Mouse (Mus musculus) lung, embryonic 16.5 days (tissue): ENCODE results near the gene Pdpk1. TPM values are rescaled to one million over a fixed set of nuclear protein-coding genes. Genes with fewer than 3 reads are reported as not detected.

Experiments used
- ATAC-seq: fragments of 200-750 bp; cut with Nextera tagmentation; 2 replicates; pipeline ENCODE4 v1.8.0; 2017; ENCODE audit warnings: low read depth, mild to moderate bottlenecking, moderate library complexity
- H3K27ac ChIP-seq: fragments of 300-500 bp; sonication (generic); 2 replicates; pipeline ENCODE4 v1.5.1; 2014; ENCODE audit warnings: mild to moderate bottlenecking, control low read depth, low read length
- H3K27me3 ChIP-seq: fragments of 300-500 bp; sonication (generic); 2 replicates; pipeline ENCODE4 v1.6.1; 2014; ENCODE audit warnings: low read depth, low read length, mixed read lengths; ENCODE audit not compliant: control insufficient read depth, insufficient read depth
- H3K36me3 ChIP-seq: fragments of 300-500 bp; sonication (generic); 2 replicates; pipeline ENCODE4 v1.6.1; 2014; ENCODE audit warnings: low read length; ENCODE audit not compliant: control insufficient read depth, insufficient read depth
- H3K4me1 ChIP-seq: fragments of 300-500 bp; sonication (generic); replicated peaks from 2 replicates; pipeline ENCODE4 v1.6.1; 2014; ENCODE audit warnings: low read length, mixed read lengths; ENCODE audit not compliant: control insufficient read depth, insufficient read depth
- H3K4me2 ChIP-seq: fragments of 300-500 bp; sonication (generic); 2 replicates; pipeline ENCODE4 v1.6.1; 2014; ENCODE audit warnings: low read depth, low read length, control low read depth
- H3K4me3 ChIP-seq: fragments of 300-500 bp; sonication (generic); 2 replicates; pipeline ENCODE4 v1.5.1; 2014; ENCODE audit warnings: mild to moderate bottlenecking, low read length, control low read depth
- H3K9ac ChIP-seq: fragments of 300-500 bp; sonication (generic); 2 replicates; pipeline ENCODE4 v1.6.1; 2014; ENCODE audit warnings: low read length, control low read depth
- H3K9me3 ChIP-seq: fragments of 300-500 bp; sonication (generic); 2 replicates; pipeline ENCODE4 v1.6.1; 2016; ENCODE audit warnings: low read length; ENCODE audit not compliant: control insufficient read depth
- WGBS: fragments of 180-500 bp; shearing (Covaris S2); extraction: QIAGEN DNeasy Blood & Tissue Kit; methylation state at CpG from one replicate; pipeline ENCODE4 v1.1.7; 2014; 5-methylcytosine and 5-hydroxymethylcytosine counted together
- polyA plus RNA-seq: library from polyadenylated mRNA; unstranded; fragments of >200 nt; fragmentation: Nextera tagmentation; extraction: Ambion mirVana; gene quantifications from 2 replicates; pipeline ENCODE4 v1.2.1, GENCODE M21; 2015

The Pdpk1 gene
- polyA plus RNA-seq, 1 experiment from 2014 or later = 34.9 TPM

DNA sequence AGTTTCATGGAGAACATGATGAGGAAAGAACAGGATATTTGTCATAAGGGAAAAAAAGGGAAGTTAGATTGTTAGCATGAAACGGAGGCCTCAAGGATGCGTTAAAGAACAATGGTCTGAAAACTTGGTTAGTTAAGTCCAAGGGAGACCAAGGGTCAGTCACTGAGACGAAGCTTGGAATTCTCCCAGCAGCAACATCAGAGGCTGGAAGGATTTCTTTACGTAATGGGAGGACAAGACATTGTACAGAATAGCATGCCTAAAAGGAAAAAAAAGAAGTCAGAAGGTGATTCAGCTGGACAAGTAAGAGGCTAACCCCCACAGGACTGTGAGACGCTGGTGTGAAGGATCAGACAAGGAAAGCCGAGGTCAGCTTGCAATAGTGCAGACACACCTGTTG, 16.4 kb upstream of the Pdpk1 start:
- H3K27me3 ChIP-seq = no peaks in the 10 kb centered on the region
- WGBS = 80% methylated on average over 6 of the region's 6 CpGs
- no peak overlapping the region for H3K9ac ChIP-seq
- H3K4me1 ChIP-seq = peaks cover 17% of the 10 kb centered on the region
- no peaks in the 10 kb centered on the region for H3K9me3 ChIP-seq
- no peak overlapping the region for H3K4me3 ChIP-seq
- H3K4me2 ChIP-seq = no peak overlapping the region
- H3K27ac ChIP-seq = no peak overlapping the region
- H3K36me3 ChIP-seq = peaks cover 4% of the 10 kb centered on the region
- ATAC-seq = no peak

DNA sequence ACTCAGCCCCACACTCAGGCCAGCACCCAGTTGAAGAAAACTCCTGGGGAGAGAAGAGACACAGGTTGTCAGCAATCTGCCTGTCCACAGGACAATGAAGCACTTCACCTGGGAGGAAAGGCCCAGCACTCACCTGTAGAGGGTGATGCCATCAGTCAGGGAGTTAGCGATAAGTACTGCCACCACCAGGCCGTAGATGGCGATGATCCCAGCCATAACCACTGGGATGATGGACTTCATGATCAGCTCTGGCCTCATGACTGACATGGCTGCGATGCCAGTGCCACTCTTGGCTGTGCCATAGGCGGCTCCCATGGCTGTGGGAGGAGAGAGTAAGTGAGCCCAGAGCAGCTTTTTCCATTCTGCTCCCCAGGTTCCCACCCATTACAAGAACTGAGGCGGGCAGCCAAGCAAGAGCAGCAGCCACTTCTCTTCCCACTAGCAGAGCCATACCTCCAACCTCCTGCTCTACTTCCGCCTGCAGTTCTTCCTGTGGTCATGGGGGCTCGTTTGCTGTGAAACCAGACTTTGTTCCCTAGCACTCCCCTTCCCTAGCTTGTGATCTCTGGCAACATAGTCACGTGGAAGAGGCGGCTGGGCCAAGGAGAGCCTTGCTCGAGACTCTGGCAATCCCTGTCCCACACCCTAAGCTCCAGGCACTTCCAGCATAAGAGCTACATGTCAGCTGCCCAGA, 14.0 kb upstream of the Pdpk1 start:
- WGBS = 80% methylated on average over 9 of the region's 11 CpGs
- Histone ChIP-seq H3K4me3 (no peak overlapping the region), H3K9me3 (no peaks in the 10 kb centered on the region), H3K36me3 (peaks cover 4% of the 10 kb centered on the region), H3K9ac (no peak overlapping the region), H3K27me3 (no peaks in the 10 kb centered on the region), H3K4me2 (no peak overlapping the region), H3K27ac (no peak overlapping the region), H3K4me1 (peaks cover 17% of the 10 kb centered on the region)
- ATAC-seq = no peak

DNA sequence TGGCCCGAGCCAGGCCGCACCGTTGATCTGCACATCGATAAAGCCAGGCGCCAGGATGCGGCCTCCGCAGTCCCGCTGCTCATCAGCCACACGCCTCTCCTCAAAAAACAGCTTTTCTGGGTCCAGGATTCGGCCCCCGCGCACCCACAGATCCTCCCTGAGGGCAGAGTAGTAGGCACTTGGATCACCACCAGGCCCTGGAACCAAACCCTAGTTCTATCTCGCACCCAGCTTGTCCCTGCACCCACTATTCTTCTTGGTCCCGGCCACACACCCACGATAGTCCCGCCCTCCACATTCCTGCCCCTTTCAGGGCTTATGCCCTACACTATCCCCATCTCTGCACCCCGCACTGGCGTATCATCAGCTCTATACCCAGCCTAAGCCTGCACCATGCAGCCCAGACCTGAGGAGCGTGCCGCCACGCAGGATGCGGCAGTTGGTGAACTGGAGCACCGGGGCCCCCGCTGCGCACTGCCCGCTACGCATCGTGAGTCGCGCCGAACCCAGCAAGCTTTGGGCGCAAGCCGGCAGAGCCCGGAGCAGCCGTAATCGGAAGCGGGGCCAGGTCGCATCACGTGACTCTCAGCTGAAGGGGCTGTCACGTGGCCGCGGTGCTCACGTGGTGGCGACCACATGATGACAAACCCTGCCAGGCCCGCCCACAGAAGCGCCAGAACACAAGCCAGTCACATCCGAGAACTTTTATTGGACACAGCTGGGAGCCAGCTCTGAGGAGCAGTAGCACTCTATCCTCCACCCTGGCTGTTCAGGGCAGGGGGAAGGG, 12.6 kb upstream of the Pdpk1 start, which contains the start of gene Amdhd2:
TSS of gene Amdhd2 (minus strand) at position 591 of the 787 bp plus-strand sequence.
- Histone ChIP-seq H3K9me3 (no peaks in the 10 kb centered on the region), H3K4me3 (peak within 1 kb of the TSS; percentile 86), H3K9ac (peak within 1 kb of the TSS; percentile 84), H3K4me1 (peaks cover 17% of the 10 kb centered on the region), H3K36me3 (peaks cover 4% of the 10 kb centered on the region), H3K4me2 (peak within 1 kb of the TSS; percentile 95), H3K27me3 (no peaks in the 10 kb centered on the region), H3K27ac (peak within 1 kb of the TSS; percentile 77)
- peak; percentile 89 for ATAC-seq
- WGBS = under 1% methylated on average over 47 of the region's 47 CpGs

DNA sequence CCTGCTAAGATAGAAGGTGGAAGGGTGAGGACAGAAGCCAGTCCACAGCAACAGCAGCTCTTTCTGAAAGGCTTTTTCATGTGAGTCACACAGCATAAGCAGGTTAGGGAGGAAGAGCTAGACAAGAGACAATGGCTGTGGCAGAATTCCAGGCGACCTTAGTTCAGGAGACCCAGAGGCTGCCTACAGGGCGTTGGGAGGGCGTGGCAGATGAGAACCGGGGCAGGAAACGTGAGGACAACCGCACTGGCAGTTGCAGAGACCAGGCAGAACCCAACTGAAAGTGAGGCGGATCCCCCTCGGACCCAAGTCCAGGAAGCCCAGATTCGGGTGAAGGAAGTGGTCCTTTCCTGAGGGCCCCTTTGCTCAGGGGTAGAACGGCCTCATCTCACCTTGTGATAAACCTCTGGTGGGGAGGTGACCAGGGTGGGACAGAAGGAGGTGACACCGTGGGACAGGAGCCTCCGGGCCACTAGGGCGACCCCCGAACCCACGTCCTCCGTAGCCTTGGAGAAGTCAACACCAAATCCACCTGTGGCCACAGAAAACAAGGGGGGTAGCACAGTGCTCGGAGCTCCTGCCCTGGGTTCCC, 12.0 kb upstream of the Pdpk1 start:
- peak overlapping the region; percentile 84 for H3K9ac ChIP-seq
- peak overlapping the region; percentile 86 for H3K4me3 ChIP-seq
- H3K4me2 ChIP-seq = peak overlapping the region; percentile 95
- H3K4me1 ChIP-seq = peaks cover 11% of the 10 kb centered on the region
- 17% methylated on average over 17 of the region's 17 CpGs for WGBS
- peak; percentile 7; the same call in 1 of the 2 replicates for ATAC-seq
- H3K27me3 ChIP-seq = no peaks in the 10 kb centered on the region
- H3K27ac ChIP-seq = no peak overlapping the region; the same call in 1 of the 2 replicates
- H3K9me3 ChIP-seq = no peaks in the 10 kb centered on the region
- H3K36me3 ChIP-seq = peaks cover 4% of the 10 kb centered on the region

DNA sequence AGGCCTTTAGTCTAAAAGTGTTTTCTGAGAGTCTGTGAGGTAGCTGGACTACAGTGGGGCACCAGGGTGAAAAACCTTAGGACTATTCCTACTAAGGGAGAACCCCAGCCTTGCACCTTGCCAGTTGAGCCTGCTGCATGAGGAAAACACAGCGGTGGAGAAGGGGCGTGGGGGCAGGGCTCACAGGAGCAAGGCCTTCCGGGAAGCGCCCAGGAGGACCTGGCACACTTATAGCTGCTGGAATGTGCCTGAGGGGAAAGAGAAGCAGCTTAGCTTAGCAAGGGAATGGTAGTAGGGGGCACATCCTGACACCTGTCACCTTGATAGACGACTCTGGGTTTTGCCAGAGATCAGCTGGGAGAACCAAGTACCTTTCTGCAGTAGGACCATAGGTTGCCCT, 10.7 kb upstream of the Pdpk1 start:
- Histone ChIP-seq H3K4me1 (peaks cover 7% of the 10 kb centered on the region), H3K4me2 (no peak overlapping the region), H3K9ac (no peak overlapping the region), H3K27ac (no peak overlapping the region), H3K27me3 (no peaks in the 10 kb centered on the region), H3K4me3 (no peak overlapping the region), H3K9me3 (no peaks in the 10 kb centered on the region), H3K36me3 (peaks cover 2% of the 10 kb centered on the region)
- no peak for ATAC-seq
- 80% methylated on average over 5 of the region's 5 CpGs for whole genome bisulfite sequencing

DNA sequence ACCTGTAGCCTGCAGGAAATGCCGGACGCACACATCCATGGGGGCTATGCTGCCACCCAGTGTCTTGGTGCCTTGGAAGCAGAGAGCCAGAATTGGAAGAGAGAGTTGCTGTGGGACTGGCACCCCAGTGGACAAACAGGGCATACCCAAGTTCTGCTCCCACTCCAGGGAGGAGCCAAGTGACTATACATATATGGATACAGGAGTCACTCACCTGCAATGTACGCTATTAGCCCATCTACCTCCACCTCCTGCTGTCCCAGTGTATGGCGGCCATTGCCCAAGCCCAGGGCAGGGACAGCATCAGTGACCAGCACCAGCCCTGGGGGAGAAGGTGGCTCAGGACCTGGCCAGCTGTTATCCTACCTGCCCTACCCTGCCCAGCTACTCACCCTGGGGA, 6.8 kb upstream of the Pdpk1 start:
- Histone ChIP-seq H3K9ac (no peak overlapping the region), H3K9me3 (no peaks in the 10 kb centered on the region), H3K27ac (no peak overlapping the region), H3K4me3 (no peak overlapping the region), H3K4me1 (peaks cover under 1% of the 10 kb centered on the region), H3K4me2 (no peak overlapping the region), H3K36me3 (no peaks in the 10 kb centered on the region), H3K27me3 (no peaks in the 10 kb centered on the region)
- 87% methylated on average over 4 of the region's 4 CpGs for WGBS
- ATAC-seq = no peak

DNA sequence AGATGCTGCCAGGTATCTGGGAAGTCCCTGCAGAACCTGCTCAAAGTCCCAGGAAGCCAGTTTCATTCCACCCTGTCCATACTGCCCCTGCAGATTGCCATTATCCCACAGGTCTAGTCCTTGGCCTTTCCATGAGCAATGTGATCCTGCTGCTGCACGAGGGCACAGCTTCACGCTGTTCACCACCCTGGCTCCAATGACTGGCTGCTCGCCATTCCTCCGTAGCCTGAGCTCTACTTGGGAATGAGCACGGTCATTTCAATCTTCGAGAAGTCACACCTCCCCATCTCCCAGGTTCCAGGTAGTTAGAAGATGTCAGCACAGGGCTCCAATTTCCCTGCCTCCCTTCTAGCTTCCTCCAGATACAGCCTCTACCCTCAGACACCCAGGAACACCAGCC, 6.4 kb upstream of the Pdpk1 start:
- no peak overlapping the region for H3K9ac ChIP-seq
- no peaks in the 10 kb centered on the region for H3K27me3 ChIP-seq
- H3K4me3 ChIP-seq = no peak overlapping the region
- H3K27ac ChIP-seq = no peak overlapping the region
- ATAC-seq = no peak
- H3K36me3 ChIP-seq = no peaks in the 10 kb centered on the region
- H3K9me3 ChIP-seq = no peaks in the 10 kb centered on the region
- WGBS = 92% methylated on average over 6 of the region's 6 CpGs
- peaks cover 3% of the 10 kb centered on the region for H3K4me1 ChIP-seq
- H3K4me2 ChIP-seq = no peak overlapping the region

DNA sequence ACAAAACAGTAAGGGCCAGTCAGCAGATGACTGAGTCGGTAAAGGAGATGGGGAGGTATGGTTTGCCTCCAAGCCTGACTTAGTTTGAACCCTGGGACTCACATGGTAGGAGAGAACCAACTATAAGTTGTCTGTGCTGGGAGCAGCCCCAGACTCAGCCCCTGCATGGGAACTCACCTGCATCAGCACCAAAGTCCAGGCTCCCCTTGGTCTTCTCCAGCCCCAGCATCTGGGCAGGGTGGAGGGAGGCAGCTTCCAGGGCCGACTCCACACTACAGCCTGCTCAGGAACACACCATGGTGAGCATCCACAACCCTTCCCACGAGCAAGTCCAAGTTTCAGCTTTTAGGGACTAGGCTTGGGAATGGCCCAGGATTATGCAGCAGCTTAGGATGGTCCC, 5.7 kb upstream of the Pdpk1 start:
- Histone ChIP-seq H3K9ac (no peak overlapping the region), H3K27me3 (no peaks in the 10 kb centered on the region), H3K27ac (no peak overlapping the region), H3K4me3 (no peak overlapping the region), H3K4me2 (no peak overlapping the region), H3K4me1 (peaks cover 8% of the 10 kb centered on the region), H3K9me3 (no peaks in the 10 kb centered on the region), H3K36me3 (no peaks in the 10 kb centered on the region)
- no peak for ATAC-seq
- 76% methylated on average over 3 of the region's 3 CpGs for WGBS

DNA sequence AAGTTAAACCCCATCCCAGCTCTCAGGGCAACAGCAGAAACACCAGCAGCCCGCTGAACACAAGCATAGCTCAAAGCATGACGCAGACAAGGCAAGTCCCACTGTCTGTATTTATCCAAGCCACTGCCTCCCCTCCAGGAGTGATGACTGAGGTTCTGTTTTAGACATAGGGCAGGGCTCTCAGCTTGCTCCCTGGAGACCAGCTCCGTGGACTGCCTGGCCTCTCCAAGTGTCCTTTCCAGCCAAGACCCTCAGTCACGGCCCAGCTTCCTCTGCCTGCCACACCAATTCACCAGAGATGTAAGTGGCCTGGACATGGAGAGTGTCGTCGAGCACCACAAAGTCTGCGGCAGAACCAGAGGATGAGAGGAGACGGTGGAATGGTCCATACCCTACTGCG, 5.0 kb upstream of the Pdpk1 start:
- Histone ChIP-seq H3K4me2 (no peak overlapping the region), H3K9me3 (no peaks in the 10 kb centered on the region), H3K9ac (no peak overlapping the region), H3K4me3 (no peak overlapping the region), H3K4me1 (peaks cover 10% of the 10 kb centered on the region), H3K27ac (no peak overlapping the region), H3K27me3 (no peaks in the 10 kb centered on the region), H3K36me3 (no peaks in the 10 kb centered on the region)
- WGBS = 87% methylated on average over 9 of the region's 9 CpGs
- ATAC-seq = no peak
